Mouse (Mus musculus) inflammation-experienced regulatory T-cells, adult 6 months (primary cell): Measurements from ENCODE around the gene Inf2. TPM values are rescaled to one million over a fixed set of nuclear protein-coding genes. Genes with fewer than 3 reads are reported as not detected.
A peak's percentile ranks its signal among the peaks of the same experiment; 100 is the strongest.

Source experiments
- ATAC-seq: one replicate; pipeline ENCODE4 v1.8.0; 2017
- polyA plus RNA-seq, 3 experiments: library from polyadenylated mRNA; unstranded; fragments of 100-300 nt; shearing (Covaris generic); gene quantifications; one replicate each; pipeline ENCODE4 v1.2.1; 2017

Gene Inf2
- 10 to 100 TPM in 2 of 3 experiments, 1 to 10 TPM in 1; 9.8 to 12.8 (median 11.9) TPM for polyA plus RNA-seq

DNA sequence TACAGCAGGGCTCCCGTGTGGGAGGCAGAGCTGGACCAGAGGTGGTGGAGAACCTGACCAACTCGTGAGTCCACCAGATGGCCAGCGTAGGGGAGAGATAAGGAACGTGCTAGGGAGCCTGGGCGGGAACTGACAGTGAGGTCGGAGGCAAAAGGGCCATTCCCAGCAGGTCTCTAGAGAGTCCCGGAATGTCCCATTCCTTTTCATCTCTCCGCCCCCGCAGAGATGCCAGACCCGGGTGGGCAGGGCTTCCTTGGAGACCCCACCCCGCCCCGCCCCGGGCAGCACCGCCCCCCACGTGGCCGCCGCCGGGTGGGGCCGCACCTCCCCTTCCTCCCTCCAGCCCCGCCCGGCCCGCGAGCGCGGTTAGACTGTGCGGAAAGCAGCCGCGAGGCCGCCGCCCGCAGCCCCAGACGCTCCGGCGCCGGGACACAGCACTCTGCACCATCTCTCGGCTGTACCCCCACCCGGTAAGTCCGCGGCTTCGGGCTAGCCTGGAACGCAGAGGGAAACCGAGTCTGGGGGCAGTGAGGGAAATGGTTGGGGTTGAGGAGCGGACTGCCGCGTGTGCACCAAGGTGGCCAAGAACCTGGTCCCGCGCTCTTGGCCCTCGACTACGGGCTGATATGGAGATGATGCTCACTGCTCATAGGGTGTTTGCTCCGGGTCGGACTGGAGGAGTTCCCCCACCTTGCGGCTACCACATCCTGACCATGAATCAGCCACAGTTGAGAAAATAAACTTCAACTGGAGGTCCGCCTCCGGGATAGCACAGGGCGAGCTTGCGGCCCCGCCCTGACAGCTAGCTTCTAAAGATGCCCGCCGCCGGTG lies at the start of gene Inf2:
Gene Inf2 (plus strand): TSS at position 359 of the 831 bp plus-strand sequence.
- ATAC-seq, result peak; percentile 74

DNA sequence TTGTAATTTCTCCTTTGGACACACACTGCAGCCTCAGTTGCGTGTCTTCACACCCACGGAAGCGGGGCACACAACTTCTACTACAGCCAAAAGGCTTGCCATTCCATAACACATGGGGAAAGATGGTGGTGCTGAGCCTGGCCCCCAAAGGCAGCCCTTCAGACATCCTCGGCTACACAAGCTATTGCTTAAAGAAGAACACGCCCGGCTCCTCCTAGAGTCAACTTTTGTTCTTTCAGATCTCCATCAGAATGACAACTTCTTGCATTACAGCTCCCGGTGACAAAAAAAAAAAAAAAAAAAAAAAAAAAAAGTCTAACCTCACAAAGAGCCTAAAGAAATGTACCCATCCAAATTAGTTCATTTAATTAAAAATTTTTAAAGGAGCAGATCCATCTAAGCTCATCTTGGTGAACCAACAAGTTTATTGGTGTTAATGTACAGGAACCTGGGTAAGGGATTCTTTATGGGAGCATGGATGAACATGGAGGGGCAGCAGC lies 49.1 kb upstream of the Inf2 start:
- no peak for ATAC-seq

DNA sequence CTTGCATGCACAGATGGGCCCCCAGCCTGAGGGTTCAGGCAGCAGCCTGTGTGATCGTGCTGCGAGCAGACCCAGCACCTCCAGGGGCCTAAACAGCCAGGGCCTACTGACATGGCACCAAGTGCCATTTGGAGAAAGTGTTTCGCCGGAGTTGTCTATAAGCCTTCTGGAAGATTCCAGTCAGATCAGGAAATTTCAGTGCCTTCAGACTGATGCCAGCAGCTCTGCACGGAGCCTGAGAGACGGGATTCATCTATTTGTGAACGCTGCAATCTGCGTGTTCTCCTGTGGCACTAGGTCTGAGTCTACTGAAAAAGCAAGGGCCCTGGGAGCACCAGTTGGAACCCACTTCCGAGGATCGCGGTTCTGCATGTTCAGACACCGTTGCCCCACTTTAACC lies 48.3 kb upstream of the Inf2 start:
- ATAC-seq, result no peak

DNA sequence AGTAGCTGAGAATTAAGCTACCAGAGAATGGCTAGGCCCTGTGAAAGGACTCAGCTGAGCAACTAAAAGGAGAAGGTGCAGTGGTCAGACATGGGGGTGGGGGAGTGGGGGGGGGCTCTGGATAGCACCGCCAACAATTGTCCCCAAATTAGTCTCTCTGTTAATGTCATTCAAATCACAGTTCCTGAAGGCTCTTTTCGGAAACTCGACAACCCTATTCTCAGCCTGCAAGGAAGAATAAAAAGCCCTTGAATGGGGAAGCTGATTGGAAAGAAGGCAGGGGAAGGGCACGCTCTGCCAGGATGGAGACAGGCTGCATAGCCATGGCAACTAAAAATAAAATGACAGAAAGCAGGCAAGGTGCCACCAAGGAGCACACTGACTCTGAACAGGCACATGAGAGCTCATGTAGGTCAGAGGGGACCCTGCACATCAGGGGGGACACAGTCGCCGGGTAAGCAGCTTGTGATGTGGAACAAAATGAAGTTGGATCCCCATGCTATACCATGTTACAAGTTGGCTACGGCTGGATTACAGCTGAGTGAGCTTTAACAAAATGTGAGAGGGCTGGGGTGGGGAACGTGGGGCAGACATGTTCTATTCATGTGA lies 47.0 kb upstream of the Inf2 start:
- ATAC-seq, result no peak

DNA sequence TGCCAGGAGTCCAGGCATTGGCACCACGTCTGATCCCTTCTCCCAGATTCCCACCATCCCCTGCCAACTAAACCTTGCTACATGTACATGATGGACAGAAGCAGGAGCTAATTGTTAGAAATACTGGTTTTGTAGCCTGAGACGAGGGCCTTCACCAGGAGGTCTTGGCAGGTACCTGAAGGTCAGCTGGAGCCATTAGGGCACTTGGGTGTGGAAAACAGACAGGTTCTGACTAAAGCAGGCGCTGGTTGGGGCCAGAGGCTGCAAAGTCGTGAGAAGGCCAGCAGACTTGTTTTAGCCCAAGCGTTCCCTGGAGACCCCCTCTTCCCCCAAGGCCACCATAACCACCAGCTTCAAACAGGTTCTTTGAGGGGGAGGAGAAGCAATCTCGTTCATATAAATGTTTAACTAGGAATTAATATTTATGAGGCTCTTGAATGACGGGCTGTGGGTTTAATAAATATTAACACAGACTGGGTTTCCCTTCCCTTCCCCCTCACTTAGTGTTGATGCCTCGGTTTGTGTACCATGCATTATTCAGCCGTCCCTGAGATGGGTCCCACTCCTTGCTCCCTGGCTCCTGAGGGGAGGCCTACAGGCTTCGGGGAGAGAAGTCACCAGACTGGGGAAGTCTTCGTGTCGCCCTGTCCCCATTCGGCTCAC lies 46.2 kb upstream of the Inf2 start:
- ATAC-seq, result no peak

DNA sequence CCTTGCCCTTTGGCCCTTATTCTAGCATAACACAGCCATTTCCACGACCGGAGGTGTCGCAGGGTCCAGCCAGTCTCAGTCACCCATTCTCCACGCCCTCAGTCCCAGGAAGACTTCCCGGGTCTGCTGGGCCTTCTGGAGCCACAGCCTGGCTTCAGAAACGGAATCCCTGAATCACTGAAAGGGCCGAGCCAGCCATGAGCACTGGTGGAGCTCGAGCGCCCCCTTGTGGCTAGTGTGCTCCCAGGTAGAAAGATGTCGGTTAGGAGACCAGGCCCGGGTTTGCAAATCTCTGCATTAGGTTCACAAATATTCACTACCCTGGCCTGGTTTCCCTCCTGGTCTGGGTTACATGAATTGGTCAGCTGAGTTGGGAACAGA lies 45.7 kb upstream of the Inf2 start:
- peak; percentile 43 for ATAC-seq

DNA sequence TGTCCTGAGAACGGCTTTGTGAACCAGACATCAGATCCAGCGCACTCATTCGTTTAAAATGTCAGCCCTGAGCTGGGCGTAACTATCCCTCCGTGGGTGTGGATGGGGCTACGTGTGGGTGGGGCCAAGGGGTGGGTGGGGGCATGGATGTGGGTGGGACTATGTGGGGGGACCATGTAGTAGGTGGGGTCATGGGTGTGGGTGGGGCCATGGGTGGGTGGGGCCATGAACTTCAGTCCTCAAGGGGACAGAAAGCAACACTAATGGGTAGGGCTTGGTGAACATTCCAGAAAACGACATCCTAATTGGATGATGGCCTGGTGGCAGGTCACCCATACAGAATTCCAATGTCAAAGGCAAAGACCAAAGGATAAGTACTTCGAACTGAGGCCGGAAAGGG lies 44.6 kb upstream of the Inf2 start:
- ATAC-seq, result no peak

DNA sequence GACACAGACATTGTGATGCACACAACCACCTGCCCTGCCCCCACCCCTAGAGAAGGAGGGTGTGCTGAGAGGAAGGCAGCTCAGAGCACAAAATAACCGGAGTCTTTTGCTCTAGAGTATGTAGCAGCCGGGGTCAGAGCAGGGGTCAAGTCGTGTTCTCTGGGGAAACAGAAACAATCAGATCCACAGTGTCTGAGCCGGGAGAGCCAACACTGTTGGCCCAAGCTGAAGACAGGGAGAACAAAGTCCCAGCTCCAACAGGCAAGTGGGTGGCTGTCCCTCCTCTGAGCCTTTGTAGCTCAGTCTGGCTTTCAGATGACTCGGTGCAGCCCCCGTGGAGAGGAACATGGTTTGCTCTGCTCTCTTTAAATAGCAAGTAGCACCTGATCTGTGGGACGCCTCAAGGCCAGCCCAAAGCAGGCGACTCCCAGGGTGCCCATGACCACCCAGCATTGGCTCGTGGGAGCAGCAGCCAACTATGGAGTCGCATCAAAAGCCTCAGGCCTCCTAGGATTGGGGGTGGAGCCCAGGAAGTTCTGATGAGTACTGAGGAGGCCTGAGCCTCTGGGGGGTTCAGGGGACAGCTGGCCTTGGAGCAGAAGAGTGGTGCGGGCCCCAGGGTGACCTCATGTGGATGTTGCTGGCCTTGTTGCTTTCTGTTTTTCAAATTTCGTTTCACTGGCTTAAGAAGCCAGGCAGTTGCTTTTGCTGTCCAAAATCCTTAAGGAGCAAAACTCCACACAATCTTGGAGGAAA lies 43.5 kb upstream of the Inf2 start:
- no peak for ATAC-seq

DNA sequence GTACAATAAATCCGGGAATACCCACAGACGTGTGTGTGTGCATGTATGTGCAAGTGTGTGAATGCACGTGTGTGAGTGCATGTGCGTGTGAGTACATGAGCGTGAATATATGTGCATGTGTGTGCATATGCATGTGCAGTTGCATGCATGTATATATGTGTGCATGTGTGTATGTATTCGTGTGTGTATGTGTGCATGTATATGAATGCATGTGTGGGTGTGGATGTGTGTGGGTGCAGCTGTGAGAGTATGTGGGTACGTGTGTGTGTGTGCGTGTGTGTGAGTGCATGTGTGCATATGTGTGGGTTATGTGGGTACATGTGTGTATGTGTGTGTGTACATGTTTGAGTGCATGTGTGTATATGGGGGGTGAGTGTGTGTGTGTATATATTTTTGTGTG lies 42.5 kb upstream of the Inf2 start:
- no peak for ATAC-seq

DNA sequence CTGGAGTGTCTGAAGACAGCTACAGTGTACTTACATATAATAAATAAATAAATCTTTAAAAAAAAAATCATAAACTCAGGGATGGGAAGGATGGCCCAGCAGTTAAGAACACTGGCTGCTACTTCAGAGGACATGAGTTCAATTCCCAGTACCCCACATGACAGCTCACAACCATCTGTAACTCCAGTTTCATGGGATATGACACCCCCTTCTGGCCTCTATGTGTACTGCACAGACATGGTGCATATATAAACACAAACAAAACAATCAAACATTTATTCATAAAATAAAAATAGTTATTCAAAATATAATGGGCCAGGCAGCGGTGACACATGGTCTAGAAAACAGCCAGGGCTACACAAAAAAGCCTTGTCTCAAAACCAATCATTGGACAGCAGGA lies 39.3 kb upstream of the Inf2 start:
- no peak for ATAC-seq

DNA sequence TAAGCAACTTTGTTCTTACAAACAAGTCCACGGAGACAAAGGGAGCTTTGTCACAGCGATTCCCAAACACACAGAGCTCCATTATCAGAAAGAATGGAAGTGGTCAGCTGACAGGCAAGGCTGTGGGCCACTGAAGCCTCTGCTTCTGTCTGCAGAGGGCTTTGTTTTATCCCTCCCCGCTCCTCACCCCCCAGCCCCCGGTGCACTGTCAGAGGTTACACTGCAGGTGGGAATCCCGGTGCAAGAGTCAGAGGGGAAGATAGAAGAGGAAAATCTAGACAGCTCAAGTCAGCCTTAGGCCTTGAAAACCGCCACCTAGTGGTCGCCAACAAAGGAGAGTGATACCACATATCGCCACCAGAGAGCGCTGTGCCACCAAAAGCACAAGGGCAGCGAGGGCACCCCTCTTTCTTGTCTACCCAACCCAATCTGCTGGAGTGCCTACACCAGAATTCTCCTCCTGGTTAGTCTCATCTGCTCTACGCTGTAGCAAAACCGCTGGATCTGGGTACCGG lies 36.7 kb upstream of the Inf2 start:
- peak; percentile 68 for ATAC-seq

DNA sequence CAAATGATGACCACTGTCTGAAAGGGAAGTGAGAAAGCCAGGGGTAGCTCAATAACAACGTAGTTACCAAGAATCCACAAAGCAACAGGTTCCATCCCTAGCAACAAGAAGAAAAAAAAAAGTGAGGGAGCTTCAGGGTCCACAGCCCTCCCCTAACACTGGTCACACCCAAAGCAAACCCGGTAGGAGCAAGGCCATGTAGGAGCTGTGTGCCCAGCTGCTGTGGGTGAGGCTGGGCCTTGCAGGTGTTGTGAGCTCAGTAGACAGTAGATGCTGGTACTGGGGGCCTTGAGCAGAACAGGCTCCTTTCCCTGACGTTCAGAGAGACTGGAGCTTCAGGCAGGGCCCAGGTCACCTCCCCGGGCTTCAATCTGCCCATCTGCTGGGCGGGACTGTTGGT lies 36.1 kb upstream of the Inf2 start:
- no peak for ATAC-seq

DNA sequence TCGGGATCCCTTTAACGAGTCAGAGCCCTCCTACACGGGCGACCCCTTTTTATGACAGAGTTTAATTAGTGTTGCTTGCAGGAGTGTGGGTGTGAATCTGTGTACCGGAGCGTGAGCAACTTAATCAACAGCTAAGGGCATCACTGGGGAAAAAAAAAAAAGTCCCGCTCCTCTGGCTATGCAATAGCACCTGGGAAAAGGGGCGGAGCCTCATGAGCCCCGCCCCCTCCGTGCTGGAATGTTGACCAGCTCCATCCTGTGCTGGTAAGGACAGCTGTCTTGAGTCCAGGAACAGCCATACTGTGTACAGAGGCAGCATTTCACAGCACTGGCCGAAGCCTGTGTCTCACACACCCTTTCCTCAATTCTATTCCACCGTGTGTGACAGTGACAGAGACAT lies 33.7 kb upstream of the Inf2 start:
- no peak for ATAC-seq

DNA sequence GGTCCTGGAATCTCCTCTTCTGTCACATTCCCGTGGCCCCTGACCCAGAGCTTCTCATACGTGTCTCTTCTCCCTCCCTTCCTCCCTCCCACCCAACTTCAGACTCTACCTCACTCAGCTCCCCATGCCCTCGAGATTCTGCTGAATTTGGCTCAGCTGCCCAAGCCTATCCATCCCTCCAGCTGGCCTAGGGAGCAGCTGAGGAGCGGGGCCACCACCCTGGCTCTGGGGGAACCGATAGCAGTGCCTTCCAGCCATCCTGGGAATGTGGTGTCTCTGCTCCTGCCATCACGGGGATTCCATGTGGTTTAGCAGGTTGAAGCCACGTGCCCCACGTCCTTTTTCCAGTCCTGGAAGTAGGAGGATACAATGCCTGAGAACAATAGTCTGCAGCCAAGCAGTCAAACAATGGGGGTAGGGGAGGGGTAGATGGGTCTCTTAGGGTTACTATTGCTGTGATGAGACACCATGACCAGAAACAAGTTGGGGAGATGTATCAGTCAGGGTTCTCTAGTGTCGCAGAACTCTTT lies 32.0 kb upstream of the Inf2 start:
- no peak for ATAC-seq

DNA sequence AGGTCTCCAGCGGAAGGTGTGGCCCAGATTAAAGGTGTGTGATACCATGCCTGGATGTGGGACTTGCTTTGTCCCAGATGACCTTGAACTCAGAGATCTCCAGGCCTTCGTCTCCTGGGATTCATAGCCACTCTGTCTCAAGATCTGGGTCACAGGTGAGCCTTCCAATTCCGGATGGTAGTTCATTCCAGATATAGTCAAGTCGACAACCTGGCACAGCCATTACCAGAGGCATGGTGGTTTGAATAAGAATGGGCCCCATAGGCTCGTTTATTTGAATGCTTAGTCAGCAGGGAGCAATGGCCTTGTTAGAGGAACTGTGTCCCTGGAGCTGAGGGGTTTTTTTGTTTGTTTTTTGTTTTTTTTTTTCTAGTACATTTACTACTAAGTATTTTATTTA lies 31.4 kb upstream of the Inf2 start:
- no peak for ATAC-seq

DNA sequence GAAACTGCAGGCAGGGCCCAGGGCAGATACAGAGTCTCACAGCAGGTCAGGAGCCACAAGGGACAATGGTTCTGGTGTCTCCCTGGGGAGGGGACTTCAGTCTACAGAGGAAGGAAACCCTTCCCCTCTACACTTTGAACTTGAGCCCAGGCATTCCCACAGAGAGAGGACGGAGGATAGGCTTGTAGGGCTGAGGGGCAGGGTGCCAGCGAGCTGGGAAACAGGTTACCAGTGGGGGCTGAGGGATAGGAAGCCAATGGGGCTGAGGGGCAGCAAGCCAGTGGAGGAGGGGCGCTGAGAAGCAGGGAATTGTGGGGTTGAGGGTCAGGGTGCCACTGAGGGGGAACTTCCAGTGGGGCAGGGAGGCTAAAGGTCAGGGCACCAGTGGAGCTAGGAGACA lies 29.4 kb upstream of the Inf2 start:
- ATAC-seq, result no peak

DNA sequence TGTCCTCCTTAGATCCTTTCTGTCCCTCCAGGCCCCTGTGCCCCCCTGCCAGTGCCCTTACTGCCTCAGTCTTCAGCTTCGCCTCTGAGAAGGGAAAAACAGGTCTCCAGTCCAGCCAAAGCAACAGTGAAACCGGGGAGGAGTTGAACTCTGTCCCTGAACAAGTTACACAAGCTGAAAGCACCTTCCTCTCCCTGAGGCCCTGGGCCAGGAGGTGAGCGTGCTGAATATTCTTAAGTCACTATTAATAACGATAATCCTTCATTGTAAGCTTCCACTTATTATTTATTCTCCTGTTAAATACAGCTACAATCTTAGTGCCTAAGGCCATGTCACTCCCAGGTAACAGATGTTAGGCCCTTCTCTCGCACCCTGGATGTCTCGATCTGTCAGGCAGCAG lies 28.9 kb upstream of the Inf2 start:
- ATAC-seq, result no peak

DNA sequence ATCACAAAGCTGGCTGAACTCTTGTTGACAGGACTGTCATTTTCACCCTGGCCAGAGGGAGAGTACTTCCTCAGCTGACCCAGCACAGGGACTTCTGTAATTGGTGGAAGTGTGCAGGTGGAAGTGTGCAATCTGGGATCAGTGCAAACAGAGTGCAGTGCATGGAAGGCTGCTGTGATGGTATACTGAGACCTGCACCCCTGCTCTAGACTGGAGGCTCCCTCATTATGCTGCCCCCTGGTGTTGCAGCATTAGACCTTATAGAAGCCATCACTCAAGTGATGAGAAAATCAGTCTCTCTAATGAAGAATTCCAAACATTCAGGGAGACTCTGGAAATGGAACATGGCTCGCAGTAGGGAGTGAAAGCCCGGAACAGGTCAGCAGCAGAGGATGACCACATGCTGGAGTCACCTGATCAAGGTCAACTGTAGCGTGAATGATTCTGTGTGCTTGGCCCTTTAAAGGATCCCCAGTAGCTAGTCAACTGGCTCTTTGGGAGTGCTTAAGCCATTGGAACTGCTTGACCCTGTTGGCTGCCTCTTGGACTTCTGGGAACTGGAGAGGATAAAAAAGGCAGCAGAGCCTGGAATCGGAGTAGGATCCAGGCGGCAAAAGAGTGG lies 28.3 kb upstream of the Inf2 start:
- ATAC-seq, result no peak

DNA sequence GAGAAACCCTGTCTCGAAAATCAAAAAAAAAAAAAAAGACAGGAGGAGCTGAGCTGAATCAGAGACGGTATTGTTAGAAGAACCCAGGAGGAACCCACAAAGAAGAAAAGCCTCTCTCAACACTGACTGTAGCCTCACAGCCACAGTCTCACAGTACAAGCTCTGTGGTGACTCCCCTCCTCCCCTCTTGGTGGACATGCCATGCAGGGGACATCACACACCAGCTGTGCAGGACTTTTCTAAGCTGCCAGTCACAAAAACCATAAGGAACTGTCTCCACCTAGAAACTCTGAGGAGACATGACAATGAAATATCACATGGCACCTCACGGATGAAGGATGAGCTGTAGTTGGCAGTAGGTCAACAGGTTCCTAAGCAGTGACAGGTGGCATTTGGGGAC lies 27.4 kb upstream of the Inf2 start:
- ATAC-seq, result no peak

DNA sequence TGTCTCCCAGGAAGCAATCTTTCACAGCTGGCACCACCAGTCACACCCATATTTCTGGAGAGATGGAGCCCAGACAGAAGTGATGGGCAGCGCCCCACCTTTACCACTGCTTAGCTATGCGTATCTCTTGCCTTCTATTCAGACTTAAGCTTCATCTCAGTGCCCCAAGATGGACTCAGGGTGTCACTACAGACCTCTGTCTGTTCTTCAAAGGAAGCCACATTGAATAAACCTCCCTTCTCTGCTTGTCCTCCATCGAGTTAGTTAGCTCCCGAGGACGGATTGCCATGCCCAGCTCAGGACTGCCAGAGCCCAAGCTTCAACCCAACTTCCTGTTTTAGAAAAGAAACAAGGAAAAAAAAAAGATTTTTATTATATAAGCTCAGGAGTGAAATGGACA lies 26.1 kb upstream of the Inf2 start:
- ATAC-seq, result no peak

DNA sequence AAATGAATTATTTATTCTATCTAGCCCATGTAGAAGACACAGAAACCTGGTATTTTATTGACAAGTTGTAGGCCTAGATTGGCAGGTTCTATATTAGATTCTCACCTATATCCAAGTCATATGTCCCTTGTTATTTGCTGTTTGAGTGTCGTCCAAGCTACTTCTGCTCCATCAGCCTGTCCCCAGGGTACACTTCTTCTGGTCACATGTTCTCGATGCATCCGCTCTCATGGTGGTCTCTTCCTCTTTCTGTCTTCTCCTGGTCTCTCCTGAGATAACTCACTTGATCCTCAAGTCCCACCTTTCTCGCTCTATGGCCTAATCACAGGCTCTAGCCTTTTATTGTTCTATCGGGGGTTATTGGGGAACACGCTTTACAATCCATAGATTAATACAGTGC lies 25.6 kb upstream of the Inf2 start:
- no peak for ATAC-seq

DNA sequence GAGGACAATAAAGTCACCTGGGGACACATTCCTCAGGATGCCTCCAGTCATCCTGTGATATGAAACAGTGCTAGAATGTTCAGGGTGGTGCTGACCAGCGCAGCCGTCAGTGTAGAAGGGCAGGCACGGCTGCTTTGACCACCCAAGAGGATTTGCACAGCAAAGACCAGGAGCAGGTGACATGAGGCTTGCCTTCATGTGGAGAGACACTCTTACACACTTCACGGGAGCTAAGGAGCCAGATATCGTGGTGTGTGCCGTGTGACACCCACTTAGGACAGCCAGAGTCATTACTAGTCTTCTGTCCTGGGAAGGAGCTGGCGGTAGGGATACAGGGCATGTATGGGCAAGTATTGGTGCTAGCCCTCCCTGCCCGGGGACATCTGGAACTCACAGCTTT lies 18.4 kb upstream of the Inf2 start:
- no peak for ATAC-seq
